Mouse (Mus musculus): ENCODE results near the gene Pkn1.

DNA sequence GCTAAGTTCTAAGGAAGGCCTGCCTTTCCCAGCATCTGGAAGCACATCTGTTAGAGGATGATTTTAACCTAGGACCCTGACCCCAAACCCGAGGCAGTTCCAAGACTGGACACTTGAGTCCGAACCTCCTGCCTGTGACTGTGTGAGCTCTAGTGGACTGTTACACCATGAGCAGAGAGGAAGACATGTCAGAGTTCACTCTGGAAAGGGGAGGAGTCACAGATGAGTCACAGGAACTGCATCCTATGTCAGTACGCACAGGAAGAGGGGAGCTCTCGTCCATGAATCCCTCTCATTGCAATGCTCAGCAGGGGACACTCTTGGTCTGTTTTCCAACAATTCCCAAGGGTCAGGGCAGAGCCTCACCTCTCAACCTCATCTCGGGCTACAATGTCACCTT, 26.0 kb downstream of the Pkn1 start:
- TF ChIP-seq ZNF384 (IDR thresholded peaks at IDR 0.05; ENCODE audit: low read depth, low read length) (no peak), HCFC1 (IDR thresholded peaks at IDR 0.05; ENCODE audit: borderline replicate concordance, insufficient read depth, low read length) (no peak)

Data from ES-E14 (cell line).